Mouse (Mus musculus): ENCODE measurements at regions not wholly inside any gene's neighbourhood (a gene's known extent, or its start where the extent isn't known, plus 50 kb on each side); places are given as distances from the start of the nearest gene placed in this dataset.

GRCm38 (mm10) chr16:30895021-30895420, 186.2 kb downstream of the Xxylt1 start:
- ATAC-seq (ENCODE audit: low FRiP score, low TSS enrichment) (no peak), DNase-seq (ENCODE audit: low spot score) (no peak)
- no peak overlapping the region for H3K9ac ChIP-seq (ENCODE audit: low read length)
- TF ChIP-seq EP300 (optimal IDR thresholded peaks at IDR 0.05) (no peak), CTCF (IDR thresholded peaks at IDR 0.05; ENCODE audit: low read depth) (no peak)
- H3K4me3 ChIP-seq (ENCODE audit: low read depth, low read length) = no peak overlapping the region
- no peaks in the 10 kb centered on the region for H3K36me3 ChIP-seq (ENCODE audit: control insufficient read depth, insufficient read depth, low read length)
- H3K4me1 ChIP-seq (replicated peaks; ENCODE audit: control insufficient read depth, insufficient read depth) = no peaks in the 10 kb centered on the region
- no peaks in the 10 kb centered on the region for H3K27me3 ChIP-seq (ENCODE audit: control insufficient read depth, insufficient read depth, low read length)
- H3K4me2 ChIP-seq (replicated peaks; ENCODE audit: low read depth) = no peak overlapping the region
- no peaks in the 10 kb centered on the region for H3K9me3 ChIP-seq (ENCODE audit: control insufficient read depth, low read length)
- 85% methylated on average over 4 of the region's 4 CpGs for WGBS
- no peak overlapping the region for H3K27ac ChIP-seq (replicated peaks)

GRCm38 (mm10) chr16:30897371-30897770, 183.9 kb downstream of the Xxylt1 start:
- Histone ChIP-seq H3K4me1 (replicated peaks; ENCODE audit: control insufficient read depth, insufficient read depth) (no peaks in the 10 kb centered on the region), H3K4me3 (ENCODE audit: low read depth, low read length) (no peak overlapping the region), H3K27ac (replicated peaks) (no peak overlapping the region), H3K36me3 (ENCODE audit: control insufficient read depth, insufficient read depth, low read length) (no peaks in the 10 kb centered on the region), H3K9ac (ENCODE audit: low read length) (no peak overlapping the region), H3K9me3 (ENCODE audit: control insufficient read depth, low read length) (no peaks in the 10 kb centered on the region), H3K4me2 (replicated peaks; ENCODE audit: low read depth) (no peak overlapping the region), H3K27me3 (ENCODE audit: control insufficient read depth, insufficient read depth, low read length) (no peaks in the 10 kb centered on the region)
- WGBS = 80% methylated on average over 3 of the region's 3 CpGs
- no peak for TF ChIP-seq EP300 (optimal IDR thresholded peaks at IDR 0.05)
- DNase-seq (ENCODE audit: low spot score) = no peak
- ATAC-seq (ENCODE audit: low FRiP score, low TSS enrichment) = no peak

GRCm38 (mm10) chr16:30900121-30900520, 181.1 kb downstream of the Xxylt1 start:
- DNase-seq (ENCODE audit: low spot score) = no peak
- no peak overlapping the region for H3K9ac ChIP-seq (ENCODE audit: low read length)
- no peak overlapping the region for H3K4me2 ChIP-seq (replicated peaks; ENCODE audit: low read depth)
- ATAC-seq (ENCODE audit: low FRiP score, low TSS enrichment) = no peak
- H3K4me1 ChIP-seq (replicated peaks; ENCODE audit: control insufficient read depth, insufficient read depth) = no peaks in the 10 kb centered on the region
- WGBS = 85% methylated on average over 2 of the region's 2 CpGs
- H3K4me3 ChIP-seq (ENCODE audit: low read depth, low read length) = no peak overlapping the region
- H3K27ac ChIP-seq (replicated peaks) = no peak overlapping the region
- H3K27me3 ChIP-seq (ENCODE audit: control insufficient read depth, insufficient read depth, low read length) = no peaks in the 10 kb centered on the region
- H3K9me3 ChIP-seq (ENCODE audit: control insufficient read depth, low read length) = no peaks in the 10 kb centered on the region
- no peaks in the 10 kb centered on the region for H3K36me3 ChIP-seq (ENCODE audit: control insufficient read depth, insufficient read depth, low read length)
- TF ChIP-seq EP300 (optimal IDR thresholded peaks at IDR 0.05) (no peak), CTCF (IDR thresholded peaks at IDR 0.05; ENCODE audit: low read depth) (no peak)

GRCm38 (mm10) chr16:30901309-30901708, 179.9 kb downstream of the Xxylt1 start:
- Histone ChIP-seq H3K4me3 (ENCODE audit: low read depth, low read length) (no peak overlapping the region), H3K4me1 (replicated peaks; ENCODE audit: control insufficient read depth, insufficient read depth) (no peaks in the 10 kb centered on the region), H3K27ac (replicated peaks) (no peak overlapping the region), H3K27me3 (ENCODE audit: control insufficient read depth, insufficient read depth, low read length) (no peaks in the 10 kb centered on the region), H3K36me3 (ENCODE audit: control insufficient read depth, insufficient read depth, low read length) (no peaks in the 10 kb centered on the region), H3K9me3 (ENCODE audit: control insufficient read depth, low read length) (no peaks in the 10 kb centered on the region), H3K9ac (ENCODE audit: low read length) (no peak overlapping the region), H3K4me2 (replicated peaks; ENCODE audit: low read depth) (no peak overlapping the region)
- DNase-seq (ENCODE audit: low spot score) = peak; percentile 5
- ATAC-seq (ENCODE audit: low FRiP score, low TSS enrichment) = no peak
- TF ChIP-seq CTCF (IDR thresholded peaks at IDR 0.05; ENCODE audit: low read depth) (no peak), EP300 (optimal IDR thresholded peaks at IDR 0.05) (no peak)

Data from stomach, postnatal 0 days (tissue).